Mouse (Mus musculus) urinary bladder, postnatal 25 days (tissue): ENCODE measurements at regions not wholly inside any gene's neighbourhood (a gene's known extent, or its start where the extent isn't known, plus 50 kb on each side); places are given as distances from the start of the nearest gene placed in this dataset.

Source experiments
- DNase-seq: peaks from one replicate; pipeline ENCODE4 v3.0.0; 2022; ENCODE audit warnings: low spot score

DNA sequence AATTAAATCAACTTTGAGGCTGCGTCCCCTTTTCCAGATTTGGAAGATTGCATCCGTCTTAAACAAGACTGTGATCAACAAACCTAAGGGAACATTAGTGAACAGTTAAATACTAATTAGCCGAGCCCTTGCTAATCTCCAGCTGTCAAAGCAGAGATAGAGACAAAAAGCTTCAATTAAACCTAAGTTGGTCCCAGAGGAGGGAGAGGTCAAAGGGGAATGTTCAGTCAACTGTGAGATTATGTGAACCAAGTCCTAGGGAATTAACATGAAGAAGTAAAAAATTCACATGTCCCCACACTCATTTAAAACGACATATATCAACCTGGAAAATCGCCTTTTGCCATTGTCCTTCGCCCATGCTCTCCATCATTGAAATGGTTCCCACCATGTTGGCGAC is 59.7 kb upstream of the Tbx20 start:
- DNase-seq, result no peak

DNA sequence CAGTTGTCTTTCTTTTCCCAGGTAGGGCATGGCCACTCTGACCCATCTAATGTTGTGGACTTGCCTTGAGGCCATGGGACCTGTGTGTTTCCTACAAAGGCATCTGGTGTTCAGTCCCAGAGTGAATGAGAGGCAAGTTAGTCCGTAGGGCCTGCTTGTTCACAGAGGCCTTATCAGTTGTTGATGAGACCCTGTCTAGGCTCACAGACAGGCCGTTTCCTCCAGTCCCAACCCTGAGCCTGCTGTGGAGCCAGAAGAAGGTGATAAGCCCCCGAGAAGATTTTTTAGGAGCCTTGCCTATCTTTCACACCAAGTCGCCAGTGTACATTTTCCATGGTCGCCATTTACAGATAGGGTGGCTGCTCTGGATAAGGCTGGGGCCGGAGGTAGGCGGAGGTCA is 74.1 kb upstream of the Tbx20 start:
- DNase-seq, result no peak

DNA sequence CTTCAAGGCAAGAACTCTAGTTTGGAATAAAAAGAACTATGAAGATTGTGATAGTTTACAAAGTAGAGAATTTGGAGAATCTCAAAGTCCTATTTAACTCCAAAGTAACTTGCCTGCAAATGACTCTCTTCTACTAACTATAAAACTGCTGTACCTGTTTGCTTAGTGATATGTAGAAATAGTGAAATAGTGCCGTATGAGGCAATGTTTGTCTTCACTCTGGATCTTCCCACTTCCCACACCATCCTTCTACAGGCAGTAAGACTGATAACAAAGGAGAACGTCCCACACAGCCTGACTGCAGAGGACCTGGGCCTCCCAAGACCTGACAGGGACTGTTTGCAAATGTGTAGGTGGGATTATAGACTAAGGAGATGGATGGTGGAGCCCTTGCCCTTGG is 85.4 kb upstream of the Tbx20 start:
- DNase-seq, result no peak

DNA sequence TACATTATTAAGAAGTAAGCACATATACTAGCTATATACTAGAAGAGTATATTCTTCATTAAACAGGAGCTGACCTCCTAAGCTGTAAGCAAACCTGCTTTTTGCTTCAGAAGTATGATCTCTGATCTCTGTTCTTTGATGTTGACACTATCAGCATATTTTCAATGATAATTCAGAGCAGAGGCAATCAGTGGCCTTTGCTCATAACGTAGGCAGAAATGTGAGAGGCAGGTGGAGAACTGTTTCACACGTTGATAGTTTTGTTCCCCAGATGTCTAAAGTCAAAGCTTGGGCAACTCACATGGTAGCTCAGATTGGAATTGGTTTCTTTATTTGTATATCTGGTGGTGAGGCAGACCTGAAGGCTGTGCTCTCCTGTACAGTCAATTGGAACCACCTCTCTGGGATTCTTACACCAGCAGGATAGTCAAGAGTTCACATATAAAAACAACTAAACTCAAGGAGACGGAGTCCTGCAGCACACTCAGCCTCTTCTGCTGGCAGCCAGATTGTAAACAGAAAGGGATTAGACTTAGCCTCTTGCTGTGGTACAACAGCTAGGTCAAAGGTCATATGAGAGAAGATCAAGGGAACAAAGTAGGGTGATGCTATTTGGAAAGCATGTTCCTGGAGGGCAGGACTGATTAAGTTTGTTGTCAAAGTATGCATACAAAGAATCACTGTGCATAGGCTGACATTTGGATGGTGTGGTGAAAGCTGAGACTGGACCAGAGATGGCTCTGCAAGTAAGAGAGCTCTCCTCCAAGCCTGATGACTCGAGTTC is 92.5 kb upstream of the Tbx20 start:
- no peak for DNase-seq

DNA sequence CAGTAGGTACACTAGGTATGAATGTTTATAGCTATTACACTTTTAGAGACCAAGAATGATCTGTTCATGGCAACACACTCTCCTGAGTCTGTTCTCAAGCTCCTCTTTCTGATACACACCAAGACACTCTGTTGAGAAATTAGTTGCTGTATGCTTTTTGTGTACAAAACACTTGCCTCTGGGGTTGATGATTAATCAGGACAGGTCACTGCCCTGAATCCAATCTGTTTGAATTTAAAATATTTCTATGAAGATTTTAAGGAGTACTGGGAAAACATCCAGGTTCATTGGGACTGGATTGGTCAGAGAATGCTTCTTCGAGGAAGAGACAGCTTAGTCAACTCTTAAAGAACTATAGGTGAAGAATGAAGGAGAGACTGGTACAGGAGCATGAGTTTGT is 94.6 kb upstream of the Tbx20 start:
- DNase-seq, result no peak

DNA sequence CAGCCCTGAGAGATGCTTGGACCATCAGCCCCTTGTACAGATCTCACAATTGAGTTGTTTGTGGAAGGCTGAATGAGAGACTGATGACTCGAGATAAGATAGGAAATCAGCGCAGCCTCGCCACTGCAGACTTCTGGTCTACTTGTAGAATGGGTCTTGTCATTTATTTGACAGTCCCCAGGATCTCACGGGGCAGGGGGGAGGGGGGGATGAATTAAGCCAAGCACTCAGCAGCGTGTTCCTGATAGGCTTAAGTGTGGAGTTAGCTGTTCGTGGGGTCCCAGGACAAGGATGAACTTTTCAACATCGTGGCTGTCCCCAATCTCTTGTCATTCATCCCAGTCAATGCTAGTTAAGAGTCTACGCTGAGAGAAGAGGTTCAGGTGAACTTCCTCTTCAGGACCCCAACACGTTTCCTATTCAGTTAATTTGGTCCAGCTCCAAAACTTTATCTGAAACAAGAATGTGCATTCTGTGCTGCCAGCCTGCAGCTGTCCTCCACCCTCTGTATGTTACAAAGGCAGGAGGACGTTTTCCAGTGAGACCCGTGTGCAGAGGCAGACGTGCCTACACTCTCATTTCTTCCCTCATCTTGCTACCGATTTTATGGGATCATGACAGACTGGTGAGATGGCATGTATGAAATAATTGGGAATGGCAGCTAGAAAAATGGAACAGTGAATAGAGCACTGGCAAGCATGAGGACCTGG is 100.5 kb upstream of the Tbx20 start:
- no peak for DNase-seq

DNA sequence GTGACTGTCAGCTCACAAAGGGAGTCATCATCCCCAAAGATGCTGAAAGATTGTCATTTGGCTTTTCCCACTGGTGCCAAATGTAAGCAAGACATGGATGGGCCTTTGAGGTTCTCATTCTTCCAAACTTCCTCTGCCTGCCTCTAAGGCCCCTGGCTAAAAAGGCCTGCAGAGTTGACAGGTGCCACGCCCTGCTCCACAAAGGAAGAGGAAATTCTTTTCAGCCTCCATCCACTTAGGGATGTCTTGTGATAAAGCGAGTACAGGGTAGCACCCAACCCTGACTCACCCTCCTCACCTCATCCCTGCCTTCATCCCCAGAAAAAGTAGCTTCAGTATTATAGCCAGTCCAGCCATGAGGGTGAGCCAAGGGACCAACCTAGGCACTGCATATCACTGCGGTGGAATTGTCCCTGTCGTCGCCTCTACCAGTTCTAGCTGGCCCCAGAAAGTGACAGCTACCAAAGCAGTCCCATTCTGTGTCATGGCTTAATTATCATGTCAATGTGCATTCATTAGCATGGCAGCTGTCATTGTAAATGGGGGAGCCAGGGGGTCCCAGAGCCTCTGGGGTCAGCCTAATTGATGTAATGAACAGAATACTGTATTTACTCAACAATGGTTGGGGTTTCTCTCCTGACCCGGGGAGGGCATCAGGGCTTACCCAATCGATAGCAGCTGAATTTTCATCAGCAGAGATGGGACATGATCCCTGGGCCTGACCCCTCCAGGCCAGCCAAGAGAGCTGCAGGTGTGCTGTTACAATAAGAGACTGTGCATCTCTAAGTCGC is 104.5 kb upstream of the Tbx20 start:
- DNase-seq, result no peak

DNA sequence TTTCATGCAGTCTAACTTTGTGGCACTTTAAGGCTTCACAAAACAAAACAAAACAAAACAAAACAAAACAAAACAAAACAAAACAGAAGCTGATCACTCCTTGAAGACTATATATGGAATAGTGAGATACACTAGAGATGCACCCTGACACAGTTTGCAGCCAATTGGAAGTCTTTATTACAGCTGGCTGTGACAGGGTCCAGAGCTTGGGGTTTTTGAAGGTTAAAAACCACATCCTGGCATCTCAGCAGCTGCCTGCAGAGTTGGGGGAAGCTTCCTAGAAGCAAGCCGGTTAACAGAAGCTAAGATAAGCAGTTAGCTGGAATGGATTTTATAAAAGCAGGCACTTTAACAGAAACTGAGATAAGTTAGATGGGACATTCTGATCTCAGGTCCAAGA is 105.6 kb upstream of the Tbx20 start:
- DNase-seq, result no peak

DNA sequence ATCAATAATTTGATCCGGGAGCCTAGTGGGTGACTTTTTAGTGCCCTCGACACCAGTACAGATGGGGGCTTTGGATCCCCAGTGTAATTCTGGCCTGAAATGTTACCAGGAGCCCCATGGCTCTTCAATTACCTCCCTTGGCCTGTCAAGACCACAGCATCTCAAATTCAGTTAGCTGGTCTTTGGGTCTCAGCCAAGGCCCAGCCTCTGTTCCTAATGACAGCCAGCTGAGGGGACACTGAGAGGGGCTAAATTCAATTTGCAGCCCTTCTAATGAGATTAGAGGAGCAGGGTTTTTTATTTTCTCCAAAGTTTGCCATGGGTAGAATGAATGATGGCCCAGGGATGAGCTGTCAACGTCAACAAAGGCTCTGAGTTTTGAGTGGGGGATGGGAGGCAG is 109.9 kb upstream of the Tbx20 start:
- no peak for DNase-seq

DNA sequence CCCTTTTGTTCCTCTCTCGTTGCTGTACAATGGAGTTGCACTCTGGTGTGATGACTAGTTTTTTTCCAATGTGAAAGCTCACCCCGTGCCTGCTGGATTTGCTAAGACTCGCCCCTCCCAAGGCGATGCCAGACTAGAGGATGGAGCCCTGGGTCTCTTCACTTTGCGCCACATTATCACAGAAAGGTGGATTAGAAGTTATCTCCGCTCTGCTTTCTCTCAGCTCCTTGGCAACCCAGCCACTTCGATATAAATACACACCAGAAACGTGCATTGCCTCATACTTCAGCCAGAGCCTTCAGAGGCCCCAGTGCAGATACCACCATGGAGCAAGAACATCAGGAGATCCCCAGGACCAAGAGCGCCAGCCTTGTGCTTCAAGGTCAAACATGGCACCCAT is 114.2 kb upstream of the Tbx20 start:
- no peak for DNase-seq

DNA sequence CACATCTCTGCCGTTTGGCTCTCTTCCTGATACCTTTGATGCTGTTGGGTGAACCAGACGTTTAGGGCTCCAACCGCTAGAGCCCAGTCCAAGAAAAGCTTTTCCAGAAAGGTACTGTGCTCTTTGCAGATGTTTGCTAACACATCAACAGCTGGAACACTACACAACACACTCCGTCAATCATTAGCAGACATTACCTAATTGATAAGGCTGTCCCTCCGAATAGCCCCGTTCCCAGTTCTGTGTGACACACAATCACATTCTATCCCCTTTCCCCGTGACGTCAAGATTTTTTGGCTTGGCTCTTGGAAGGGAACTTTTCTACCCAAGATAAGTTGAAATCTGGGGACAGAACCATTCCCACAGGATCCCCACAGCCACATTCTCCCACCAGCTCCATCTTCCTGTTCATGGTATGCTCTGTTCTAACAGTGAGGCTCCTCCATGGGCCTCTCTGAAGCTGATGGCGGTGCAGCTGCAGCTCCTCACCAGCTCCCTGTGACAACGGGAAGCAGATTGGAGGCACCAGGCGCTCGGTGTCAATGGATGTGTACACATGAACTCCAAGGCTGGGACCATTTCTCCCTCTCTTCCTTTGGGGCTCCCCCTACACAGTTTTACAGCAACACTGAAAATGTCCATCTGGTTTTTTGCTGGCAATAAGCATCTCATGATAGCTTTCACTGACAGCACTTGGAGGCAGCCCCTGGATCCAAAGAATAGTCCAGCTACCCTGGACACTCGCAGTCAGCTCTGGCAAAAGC is 122.6 kb upstream of the Tbx20 start:
- no peak for DNase-seq

DNA sequence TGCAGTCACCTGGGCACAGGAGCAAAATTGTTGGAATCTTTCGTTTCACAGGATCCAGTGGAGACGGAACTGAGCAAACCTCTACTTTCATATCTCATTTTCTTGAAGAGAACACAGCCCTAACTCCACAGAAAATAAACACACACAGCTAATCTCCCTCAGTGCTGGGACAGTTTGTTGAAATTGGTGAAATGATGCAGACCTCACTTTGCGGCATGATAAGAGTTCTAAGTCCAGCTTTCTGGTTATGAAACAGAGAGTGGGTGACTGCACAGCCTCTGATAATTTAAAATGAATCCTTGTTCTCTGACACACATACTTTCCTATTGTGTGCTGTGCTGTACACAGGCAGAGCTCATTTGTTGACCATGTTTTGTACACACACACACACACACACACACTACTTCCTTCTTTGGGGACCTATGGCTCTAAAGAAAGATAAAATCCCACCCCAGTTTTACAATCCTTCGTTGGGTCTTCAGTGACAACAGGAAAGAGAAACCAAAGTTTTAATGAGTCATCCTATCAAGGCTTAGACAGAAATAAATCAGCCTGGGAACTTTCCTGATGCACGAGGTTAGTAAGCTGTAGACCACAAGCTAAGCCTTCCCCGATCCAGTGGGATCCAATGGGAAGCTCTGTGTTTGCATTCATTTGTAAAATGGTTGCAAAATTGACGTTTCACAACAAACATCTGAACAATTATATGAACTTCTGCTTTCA is 125.3 kb upstream of the Tbx20 start:
- DNase-seq, result no peak

DNA sequence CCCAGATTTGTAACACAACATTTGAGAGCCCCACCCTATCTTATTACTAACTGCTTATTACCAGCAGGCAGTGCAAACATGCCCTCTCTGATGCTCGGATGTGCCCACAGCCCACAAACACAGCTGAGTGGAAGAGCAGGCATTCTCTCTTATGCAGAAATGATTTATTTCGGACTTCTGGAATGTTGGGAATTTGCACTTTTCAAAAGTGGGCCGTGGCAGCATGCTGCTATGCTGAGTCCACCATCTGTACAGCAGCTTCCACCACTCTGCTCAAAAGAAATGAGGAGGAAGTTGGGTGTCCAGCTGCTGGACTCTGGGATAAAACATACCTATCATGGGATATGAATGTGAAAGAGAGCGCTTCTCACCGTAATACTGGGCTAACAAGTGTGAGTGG is 129.6 kb upstream of the Tbx20 start:
- no peak for DNase-seq

DNA sequence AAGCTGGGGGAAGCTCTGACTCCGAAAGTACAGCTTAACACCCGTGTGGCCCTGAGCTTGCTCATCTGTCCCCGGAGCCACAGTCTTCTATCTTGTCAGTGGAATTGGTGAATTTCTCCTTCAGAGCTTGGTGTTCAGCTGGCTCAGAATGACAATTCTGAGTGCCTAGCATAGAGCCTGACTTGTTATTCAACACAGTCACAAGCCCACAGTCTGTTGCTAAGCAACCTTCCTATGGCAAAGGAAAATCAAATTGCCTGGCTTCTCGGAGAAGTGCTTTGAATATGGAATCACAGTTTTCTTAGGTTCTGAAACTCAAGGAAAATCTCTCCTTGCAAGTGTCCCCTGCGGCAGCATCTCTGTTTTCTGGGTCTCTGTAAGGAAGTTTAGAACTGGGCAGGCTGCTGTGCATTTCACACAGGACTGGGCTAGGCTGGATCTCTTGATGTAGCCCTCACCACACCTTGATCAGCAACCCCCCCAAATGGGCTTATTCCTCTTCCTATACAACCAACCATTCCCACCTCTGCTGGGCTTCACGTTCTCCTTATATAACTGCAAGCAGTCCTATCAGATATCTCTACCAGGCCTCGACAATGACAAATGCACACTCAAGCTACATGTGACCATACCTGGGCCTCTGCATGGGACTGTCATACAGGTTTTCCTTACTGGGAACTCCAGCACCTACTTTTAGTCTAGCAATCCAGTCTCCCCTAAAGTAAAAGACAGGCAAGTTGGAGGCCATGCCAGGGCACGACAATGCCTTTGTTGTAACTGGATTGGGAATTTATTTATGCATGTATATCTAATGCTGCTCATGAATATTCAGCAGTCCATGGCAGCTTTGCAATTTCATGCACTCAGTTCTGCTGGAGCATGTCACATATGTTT is 135.2 kb upstream of the Tbx20 start:
- no peak for DNase-seq

DNA sequence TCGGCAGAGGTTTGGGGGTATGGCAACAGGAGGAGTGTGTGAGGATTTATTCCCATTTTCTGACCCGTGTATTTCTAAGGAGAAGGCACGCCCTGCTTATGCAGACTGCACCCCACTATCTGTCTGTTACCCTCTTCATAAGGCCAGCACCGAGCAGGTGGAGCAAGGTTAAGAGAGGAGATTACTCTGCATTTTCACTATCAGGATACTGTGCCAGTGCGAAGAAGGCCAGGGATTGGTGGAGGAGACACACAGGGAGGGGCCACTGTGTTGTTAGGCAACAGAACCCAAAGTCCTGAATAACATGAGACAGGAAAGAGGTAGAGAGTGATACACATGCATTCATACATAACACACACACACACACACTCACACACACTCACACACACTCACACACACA is 136.6 kb upstream of the Tbx20 start:
- no peak for DNase-seq

DNA sequence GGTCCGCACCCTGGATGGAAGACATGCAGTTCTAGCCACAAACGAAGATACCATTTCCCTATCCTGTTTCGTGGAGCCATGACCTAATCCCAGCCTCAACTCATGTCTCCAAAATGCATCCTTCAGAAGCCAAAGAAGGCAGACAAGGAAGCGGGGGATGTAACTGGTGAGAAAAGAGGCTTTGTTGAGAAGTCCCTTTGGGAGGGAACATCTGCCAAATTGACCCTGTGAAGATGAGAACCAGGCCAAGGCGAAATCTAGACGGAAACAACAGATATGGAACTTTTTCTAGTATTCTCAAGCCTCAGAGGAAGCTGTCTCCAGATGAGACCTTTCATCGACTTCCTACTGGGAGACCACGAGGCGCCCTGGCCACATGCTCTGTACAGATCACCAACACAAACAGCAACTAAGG is 145.9 kb upstream of the Tbx20 start:
- no peak for DNase-seq

DNA sequence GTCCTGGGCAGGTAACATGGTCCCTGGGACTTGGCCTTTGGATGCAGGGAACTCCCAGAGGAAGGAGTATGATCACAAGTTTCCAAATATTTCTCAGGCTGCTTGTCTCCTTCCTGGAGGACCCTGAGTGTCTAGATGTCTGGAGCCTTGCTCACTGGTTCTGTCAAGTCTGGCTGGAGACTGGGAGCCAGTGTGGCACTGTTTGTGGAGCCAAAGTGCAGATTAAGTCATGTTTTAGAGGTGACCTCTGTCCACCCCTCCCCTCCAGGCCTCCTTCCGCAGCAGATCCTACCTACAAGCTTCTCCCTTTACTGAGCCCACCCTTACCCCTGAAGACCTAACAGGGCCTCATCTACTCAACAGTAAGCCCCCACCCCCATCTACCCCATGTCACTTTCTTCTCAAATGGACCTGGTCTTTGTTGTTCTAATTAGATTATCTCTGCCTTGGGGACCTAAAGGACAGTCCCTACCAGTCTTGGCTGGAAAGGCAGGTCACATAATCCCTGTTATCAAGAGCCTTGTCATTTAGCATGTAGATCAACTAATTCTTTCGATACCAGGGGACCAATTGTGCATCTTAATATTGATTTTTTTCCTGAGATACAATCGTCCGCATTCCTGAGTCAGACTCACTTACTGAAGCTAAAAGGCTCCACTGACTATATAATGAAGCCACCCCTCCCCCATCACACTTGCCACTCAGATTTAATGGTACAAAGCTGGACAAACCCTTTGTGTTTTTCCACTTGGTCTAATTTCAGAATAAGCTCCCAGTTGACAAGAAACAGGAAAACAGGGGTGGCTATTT is 148.2 kb upstream of the Tbx20 start:
- no peak for DNase-seq

DNA sequence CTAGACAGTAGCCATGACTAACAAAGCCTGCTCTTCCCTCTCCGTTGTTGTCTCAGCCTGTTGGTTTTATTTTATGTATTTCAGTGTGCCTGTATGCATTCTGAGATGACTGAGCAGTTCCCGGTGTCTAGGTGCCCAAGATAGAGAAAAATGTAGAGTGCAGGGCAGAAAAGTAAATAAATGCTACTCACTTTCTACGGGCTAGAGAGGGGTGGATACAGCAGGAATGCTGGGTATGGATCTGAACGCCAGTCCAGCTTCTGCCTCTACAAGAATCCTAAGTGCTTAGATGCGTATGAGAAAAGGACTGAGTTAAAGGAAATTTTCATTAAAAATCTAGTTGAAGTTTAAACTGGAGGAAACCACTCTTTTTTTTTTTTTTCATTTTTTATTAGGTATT is 149.4 kb upstream of the Tbx20 start:
- DNase-seq, result no peak

DNA sequence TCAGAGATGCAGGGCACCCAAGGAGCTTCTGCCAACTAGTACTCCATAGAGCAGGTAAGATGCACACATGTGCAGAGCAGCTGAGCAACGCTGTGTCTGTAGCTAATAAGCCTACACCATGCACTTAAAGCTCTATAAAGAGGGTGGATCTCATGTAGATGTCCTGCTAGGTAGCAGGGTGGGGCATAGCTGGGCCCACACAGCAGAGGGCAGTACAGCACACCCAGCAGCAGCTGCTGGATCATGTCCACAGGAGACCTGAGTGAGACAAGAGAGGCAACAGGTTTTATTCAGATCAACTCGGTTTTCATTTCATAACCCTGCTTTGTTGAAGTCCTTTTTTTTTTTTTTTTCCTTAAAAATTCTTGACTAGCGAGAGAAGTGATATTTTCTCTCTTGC is 151.5 kb upstream of the Gm10181 start:
- DNase-seq, result no peak

DNA sequence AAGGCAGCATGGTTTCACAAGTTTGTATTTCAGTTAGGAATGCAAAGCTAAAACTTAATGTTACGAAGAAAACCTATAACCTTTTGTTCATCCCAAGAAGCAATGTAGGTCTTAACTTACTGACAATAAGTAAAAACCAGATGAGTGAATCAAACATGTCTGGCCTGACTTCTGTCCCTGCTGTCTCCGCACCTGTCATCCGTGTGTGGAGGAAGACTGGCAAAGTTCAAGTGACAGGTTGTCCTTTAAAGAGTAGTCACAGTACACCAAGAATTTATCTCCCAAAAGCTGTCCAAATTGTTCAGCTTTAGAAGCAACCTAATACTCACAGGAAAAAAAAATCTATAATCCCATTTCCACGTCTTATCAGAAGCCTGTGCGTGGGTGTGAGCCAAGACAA is 146.3 kb upstream of the Gm10181 start:
- DNase-seq, result no peak
